Mouse (Mus musculus) limb, embryonic 15.5 days (tissue): ENCODE results near the gene Lrmda. TPM values are rescaled to one million over a fixed set of nuclear protein-coding genes. Genes with fewer than 3 reads are reported as not detected.

Experiments used
- ATAC-seq: fragments of 200-750 bp; cut with Nextera tagmentation; 2 replicates; pipeline ENCODE4 v1.8.0; 2017; ENCODE audit warnings: low read depth, moderate TSS enrichment; ENCODE audit not compliant: insufficient number of reproducible peaks, low FRiP score, low TSS enrichment
- H3K27ac ChIP-seq: fragments of 300-500 bp; sonication (generic); 2 replicates; pipeline ENCODE4 v1.5.1; 2015; ENCODE audit warnings: moderate library complexity, mild to moderate bottlenecking, inconsistent platforms
- H3K27me3 ChIP-seq: fragments of 300-500 bp; sonication (generic); 2 replicates; pipeline ENCODE4 v1.6.1; 2015; ENCODE audit warnings: inconsistent platforms
- H3K36me3 ChIP-seq: fragments of 300-500 bp; sonication (generic); 2 replicates; pipeline ENCODE4 v1.6.1; 2015; ENCODE audit warnings: inconsistent platforms
- H3K4me1 ChIP-seq: fragments of 300-500 bp; sonication (generic); 2 replicates; pipeline ENCODE4 v1.6.1; 2015; ENCODE audit warnings: inconsistent platforms
- H3K4me2 ChIP-seq: fragments of 300-500 bp; sonication (generic); 2 replicates; pipeline ENCODE4 v1.6.1; 2015; ENCODE audit warnings: mild to moderate bottlenecking, inconsistent platforms
- H3K4me3 ChIP-seq: fragments of 300-500 bp; sonication (generic); 2 replicates; pipeline ENCODE4 v1.5.1; 2015; ENCODE audit warnings: mild to moderate bottlenecking, inconsistent platforms
- H3K9ac ChIP-seq: fragments of 300-500 bp; sonication (generic); 2 replicates; pipeline ENCODE4 v1.6.1; 2015; ENCODE audit warnings: inconsistent platforms
- H3K9me3 ChIP-seq: fragments of 300-500 bp; sonication (generic); 2 replicates; pipeline ENCODE4 v1.6.1; 2016; ENCODE audit warnings: inconsistent platforms
- WGBS: fragments of 180-500 bp; shearing (Covaris S2); methylation state at CpG from one replicate; pipeline ENCODE4 v1.1.7; 2015; 5-methylcytosine and 5-hydroxymethylcytosine counted together
- polyA plus RNA-seq: library from polyadenylated mRNA; unstranded; fragments of >200 nt; fragmentation: Nextera tagmentation; extraction: Ambion mirVana; gene quantifications from 2 replicates; pipeline ENCODE4 v1.2.1, GENCODE M21; 2015

The Lrmda gene
- polyA plus RNA-seq, 1 experiment from 2014 or later: 0.17 TPM

DNA sequence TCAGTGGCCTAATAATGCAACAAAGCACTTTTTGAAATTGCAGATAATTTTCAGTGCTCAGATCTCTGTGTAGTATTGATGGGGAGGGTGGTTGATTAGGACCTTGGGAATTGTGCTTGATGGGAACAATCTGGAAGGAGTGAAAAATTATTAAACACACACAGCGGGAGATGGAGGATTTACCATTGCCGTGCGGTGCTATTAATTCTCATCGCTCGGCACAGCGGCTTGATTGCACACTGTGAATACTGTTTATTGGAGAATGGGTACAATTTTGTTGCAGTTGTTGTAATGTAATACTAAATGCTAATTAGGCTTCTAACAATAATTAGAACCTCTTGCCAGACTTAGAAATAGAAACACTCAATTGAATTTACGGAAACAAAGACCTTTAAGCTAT, 262.1 kb downstream of the Lrmda start:
- Histone ChIP-seq H3K9me3 (no peaks in the 10 kb centered on the region), H3K4me2 (no peak overlapping the region), H3K9ac (no peak overlapping the region), H3K27ac (no peak overlapping the region), H3K4me3 (no peak overlapping the region), H3K36me3 (no peaks in the 10 kb centered on the region), H3K4me1 (peaks cover 15% of the 10 kb centered on the region; the same call in 1 of the 2 replicates), H3K27me3 (no peaks in the 10 kb centered on the region; the same call in 1 of the 2 replicates)
- no peak for ATAC-seq
- WGBS: 50% methylated on average over 7 of the region's 7 CpGs

DNA sequence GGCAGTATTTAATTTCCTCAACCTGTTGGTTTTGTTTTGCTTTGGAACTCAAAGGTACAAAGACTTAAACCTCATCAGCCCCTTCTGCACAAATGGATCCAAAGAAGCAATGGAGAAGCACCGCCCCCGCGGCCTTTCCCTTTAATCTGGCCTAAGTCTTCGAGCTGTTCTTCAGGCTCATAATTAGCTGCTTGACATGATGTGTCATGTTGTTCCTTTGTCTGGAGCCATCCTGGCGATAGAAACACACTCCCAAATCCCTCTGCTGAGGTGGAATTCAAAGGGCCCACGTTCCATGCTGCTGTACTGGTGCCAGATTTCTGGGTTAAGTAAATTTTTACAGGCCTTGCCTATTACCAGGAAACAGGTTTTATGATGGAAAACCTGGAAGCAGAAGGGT, 263.3 kb downstream of the Lrmda start:
- H3K9me3 ChIP-seq: no peaks in the 10 kb centered on the region
- H3K4me2 ChIP-seq: no peak overlapping the region
- H3K27me3 ChIP-seq: no peaks in the 10 kb centered on the region; the same call in 1 of the 2 replicates
- WGBS: 34% methylated on average over 6 of the region's 6 CpGs
- no peak overlapping the region for H3K27ac ChIP-seq
- no peak overlapping the region for H3K4me3 ChIP-seq
- no peak overlapping the region for H3K9ac ChIP-seq
- ATAC-seq: no peak
- H3K4me1 ChIP-seq: peaks cover 16% of the 10 kb centered on the region; the same call in 1 of the 2 replicates
- H3K36me3 ChIP-seq: no peaks in the 10 kb centered on the region

DNA sequence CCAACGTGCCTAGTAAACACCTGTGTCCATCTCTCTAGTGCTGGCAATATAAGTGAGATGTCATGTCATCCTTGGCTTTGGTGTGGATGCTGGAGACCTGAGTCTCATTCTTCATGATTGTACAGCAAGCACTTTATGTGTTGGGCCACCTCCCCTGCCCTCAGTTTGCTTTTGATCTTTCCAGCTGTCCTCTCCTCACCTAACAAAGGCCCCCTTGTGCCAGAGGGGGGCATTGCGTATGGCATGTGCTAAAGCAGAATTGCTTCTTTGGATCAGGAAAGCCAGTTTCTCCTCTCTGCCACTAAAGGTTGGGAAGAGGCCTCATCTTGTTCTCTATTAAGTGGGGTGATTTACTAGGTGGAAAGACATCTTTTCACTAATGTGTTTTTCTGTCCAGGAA, 264.2 kb downstream of the Lrmda start:
- 79% methylated on average over 2 of the region's 2 CpGs for WGBS
- H3K36me3 ChIP-seq: no peaks in the 10 kb centered on the region
- H3K4me1 ChIP-seq: peaks cover 18% of the 10 kb centered on the region; the same call in 1 of the 2 replicates
- no peak for ATAC-seq
- H3K27me3 ChIP-seq: no peaks in the 10 kb centered on the region
- no peak overlapping the region for H3K9ac ChIP-seq
- H3K9me3 ChIP-seq: no peaks in the 10 kb centered on the region
- H3K27ac ChIP-seq: no peak overlapping the region
- no peak overlapping the region for H3K4me3 ChIP-seq
- no peak overlapping the region for H3K4me2 ChIP-seq

DNA sequence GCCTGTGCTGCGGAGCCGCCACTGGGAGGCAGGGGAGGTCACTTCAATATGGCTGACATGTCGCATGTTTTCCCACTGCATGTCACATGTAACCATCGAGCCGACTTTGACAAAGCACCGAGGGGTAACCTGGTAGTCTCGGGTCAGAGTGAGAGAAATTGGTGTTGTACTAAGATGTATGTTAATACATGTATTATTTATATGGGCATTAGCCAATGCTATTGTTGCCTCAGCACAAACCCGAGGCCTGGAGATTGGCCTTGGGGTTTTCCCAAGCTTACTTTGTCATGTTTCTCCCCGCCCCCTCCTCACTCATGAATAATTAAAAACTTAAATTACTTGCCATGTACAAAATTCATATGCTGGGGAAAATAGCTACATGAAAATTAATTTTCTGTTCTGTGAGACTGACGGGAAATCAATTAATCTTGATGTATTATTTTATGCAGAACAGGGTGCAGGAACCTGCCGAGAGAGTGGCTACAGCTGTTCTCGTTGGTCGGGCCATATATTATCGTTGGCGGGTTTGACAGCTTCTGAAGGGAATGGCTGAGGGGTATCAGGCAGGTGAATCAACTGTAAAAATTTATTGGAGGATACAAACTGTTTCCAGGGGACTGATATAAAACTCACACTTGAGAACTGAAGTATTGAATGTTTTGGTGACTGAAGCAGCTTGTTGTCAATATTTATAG, 265.5 kb downstream of the Lrmda start:
- H3K9ac ChIP-seq: no peak overlapping the region
- no peaks in the 10 kb centered on the region for H3K36me3 ChIP-seq
- no peak for ATAC-seq
- H3K9me3 ChIP-seq: no peaks in the 10 kb centered on the region
- H3K27ac ChIP-seq: no peak overlapping the region
- H3K27me3 ChIP-seq: no peaks in the 10 kb centered on the region
- H3K4me2 ChIP-seq: no peak overlapping the region
- no peak overlapping the region for H3K4me3 ChIP-seq
- peaks cover 25% of the 10 kb centered on the region for H3K4me1 ChIP-seq
- WGBS: 70% methylated on average over 15 of the region's 15 CpGs

DNA sequence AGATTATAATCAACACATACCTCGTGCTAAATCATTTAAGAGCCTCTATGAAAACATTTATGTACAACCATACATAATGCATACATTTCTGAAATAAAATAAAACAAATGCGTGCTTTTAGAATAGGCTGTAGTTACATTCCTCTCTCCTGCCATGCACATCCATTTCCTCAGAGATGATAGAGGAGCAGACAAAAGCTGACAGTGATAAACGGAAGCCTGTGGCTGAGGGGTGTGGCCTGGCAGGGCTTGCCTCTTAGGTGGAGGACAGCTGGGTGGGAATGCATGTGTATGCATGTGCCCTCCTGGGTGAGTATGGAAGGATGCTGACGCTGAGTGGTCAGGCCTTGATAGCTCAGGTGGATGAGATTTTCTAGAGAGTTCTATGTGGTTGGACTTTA, 266.3 kb downstream of the Lrmda start:
- no peaks in the 10 kb centered on the region for H3K36me3 ChIP-seq
- WGBS: 50% methylated on average over 4 of the region's 4 CpGs
- no peak for ATAC-seq
- H3K9ac ChIP-seq: no peak overlapping the region
- no peaks in the 10 kb centered on the region for H3K27me3 ChIP-seq
- H3K9me3 ChIP-seq: no peaks in the 10 kb centered on the region
- H3K27ac ChIP-seq: no peak overlapping the region
- peaks cover 25% of the 10 kb centered on the region for H3K4me1 ChIP-seq
- no peak overlapping the region for H3K4me2 ChIP-seq
- no peak overlapping the region for H3K4me3 ChIP-seq

DNA sequence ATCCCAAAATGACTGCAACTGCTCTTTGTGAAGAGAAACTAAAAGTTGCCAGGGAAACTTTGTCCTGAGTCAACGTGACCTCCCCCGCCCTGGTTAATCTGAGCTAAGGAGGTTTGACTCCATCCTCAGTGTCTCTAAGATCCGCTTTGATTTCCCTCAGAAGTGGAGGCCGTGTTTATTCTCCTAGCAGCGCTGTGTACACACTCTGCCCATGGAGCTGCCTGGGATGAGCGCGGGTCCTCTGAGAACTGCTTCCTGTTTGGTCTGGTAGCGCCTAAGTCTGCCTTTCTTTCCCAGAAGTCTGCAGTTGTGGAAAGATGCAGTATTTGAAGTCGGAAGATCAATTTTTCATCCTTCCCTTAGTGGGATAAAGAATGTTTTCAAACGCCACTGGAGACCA, 268.7 kb downstream of the Lrmda start:
- H3K4me1 ChIP-seq: peaks cover 15% of the 10 kb centered on the region
- no peak overlapping the region for H3K4me2 ChIP-seq
- H3K4me3 ChIP-seq: no peak overlapping the region
- no peak overlapping the region for H3K27ac ChIP-seq
- no peak overlapping the region for H3K9ac ChIP-seq
- no peaks in the 10 kb centered on the region for H3K36me3 ChIP-seq
- ATAC-seq: no peak
- H3K27me3 ChIP-seq: no peaks in the 10 kb centered on the region
- H3K9me3 ChIP-seq: no peaks in the 10 kb centered on the region
- WGBS: 62% methylated on average over 10 of the region's 10 CpGs

DNA sequence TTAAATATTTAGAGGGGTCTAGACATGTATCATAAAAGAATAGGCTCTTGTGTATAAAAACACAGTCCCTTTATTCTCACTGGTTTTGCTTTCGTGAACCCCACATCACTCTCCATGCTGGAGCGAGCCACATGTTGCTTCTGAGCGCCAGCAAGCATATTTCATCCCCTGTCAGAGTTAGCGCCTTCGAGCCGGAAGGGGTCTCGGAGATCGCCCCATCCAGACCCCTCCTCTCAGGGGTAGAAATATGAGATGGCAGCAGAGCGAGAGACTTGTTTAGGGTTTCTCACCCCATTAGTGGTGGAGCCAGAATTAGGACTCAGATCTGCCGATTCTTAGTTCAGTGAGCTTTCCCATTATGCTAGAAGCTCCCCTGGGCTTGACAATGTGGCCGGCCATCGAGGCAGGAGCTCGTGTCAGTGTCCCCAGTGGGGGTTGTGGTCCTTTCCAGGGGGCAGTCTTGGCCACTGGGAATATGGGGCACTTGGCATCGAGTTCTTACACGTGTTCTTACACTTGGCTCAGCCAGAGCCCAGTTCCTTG, 269.9 kb downstream of the Lrmda start:
- no peaks in the 10 kb centered on the region for H3K9me3 ChIP-seq
- ATAC-seq: no peak
- no peak overlapping the region for H3K27ac ChIP-seq
- no peaks in the 10 kb centered on the region for H3K27me3 ChIP-seq
- 24% methylated on average over 15 of the region's 15 CpGs for WGBS
- no peaks in the 10 kb centered on the region for H3K36me3 ChIP-seq
- H3K4me1 ChIP-seq: peaks cover 9% of the 10 kb centered on the region
- H3K9ac ChIP-seq: no peak overlapping the region
- H3K4me3 ChIP-seq: no peak overlapping the region
- H3K4me2 ChIP-seq: no peak overlapping the region; the same call in 1 of the 2 replicates

DNA sequence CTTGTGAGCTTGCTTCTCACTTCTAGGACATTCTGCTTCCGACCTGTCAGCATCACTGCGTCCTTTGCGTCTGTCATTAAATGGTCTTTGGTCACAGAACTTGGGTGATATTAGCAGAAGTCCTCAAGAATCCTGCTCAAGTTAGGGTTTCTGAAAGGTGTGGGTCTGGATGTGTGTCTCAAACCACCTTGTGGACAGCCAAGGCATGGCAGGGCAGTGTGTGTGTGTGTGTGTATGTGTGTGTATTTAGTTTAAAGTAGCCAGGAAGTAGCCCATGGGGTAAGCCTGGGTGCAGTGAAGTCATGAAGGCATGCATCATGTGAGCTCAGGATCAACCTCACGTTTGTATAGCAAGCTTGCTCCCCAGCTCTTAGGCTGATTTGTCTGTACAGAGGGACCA, 274.9 kb downstream of the Lrmda start:
- H3K9me3 ChIP-seq: no peaks in the 10 kb centered on the region
- peaks cover 6% of the 10 kb centered on the region for H3K4me1 ChIP-seq
- no peak for ATAC-seq
- no peak overlapping the region for H3K4me3 ChIP-seq
- no peak overlapping the region for H3K27ac ChIP-seq
- 82% methylated on average over 4 of the region's 4 CpGs for WGBS
- H3K36me3 ChIP-seq: no peaks in the 10 kb centered on the region
- no peak overlapping the region for H3K4me2 ChIP-seq
- H3K9ac ChIP-seq: no peak overlapping the region
- H3K27me3 ChIP-seq: no peaks in the 10 kb centered on the region

DNA sequence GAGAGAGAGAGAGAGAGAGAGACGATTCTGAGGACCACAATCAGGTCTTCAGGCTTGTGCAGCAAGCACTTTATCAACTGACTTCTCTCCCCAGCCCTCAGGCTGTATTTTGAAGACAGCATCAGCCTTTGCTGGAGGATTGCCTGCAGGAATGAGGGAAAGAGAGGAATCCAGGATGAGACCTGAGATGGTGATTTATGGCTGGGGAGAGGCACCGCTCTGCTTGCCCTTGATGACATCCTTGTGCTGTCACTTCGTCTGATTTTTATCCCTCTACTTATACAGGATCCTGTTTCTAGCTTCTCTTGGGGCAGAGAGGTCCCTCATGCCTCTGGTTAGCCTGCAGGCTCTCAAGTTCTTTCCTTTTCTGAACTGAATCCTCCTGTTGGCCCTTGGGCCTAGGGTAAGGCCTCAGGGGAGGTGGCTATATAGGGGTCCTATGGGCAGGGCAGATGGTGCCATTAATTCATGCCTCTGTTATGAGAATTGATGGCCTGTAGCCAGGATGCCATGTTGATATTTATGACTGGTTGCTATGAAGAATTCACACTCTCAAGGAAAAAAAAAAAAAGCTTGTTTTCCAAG, 277.2 kb downstream of the Lrmda start:
- Histone ChIP-seq H3K4me1 (no peaks in the 10 kb centered on the region), H3K27ac (no peak overlapping the region), H3K36me3 (no peaks in the 10 kb centered on the region), H3K4me2 (no peak overlapping the region), H3K9ac (no peak overlapping the region), H3K4me3 (no peak overlapping the region), H3K27me3 (no peaks in the 10 kb centered on the region), H3K9me3 (no peaks in the 10 kb centered on the region)
- ATAC-seq: no peak
- 38% methylated on average over 3 of the region's 3 CpGs for WGBS

DNA sequence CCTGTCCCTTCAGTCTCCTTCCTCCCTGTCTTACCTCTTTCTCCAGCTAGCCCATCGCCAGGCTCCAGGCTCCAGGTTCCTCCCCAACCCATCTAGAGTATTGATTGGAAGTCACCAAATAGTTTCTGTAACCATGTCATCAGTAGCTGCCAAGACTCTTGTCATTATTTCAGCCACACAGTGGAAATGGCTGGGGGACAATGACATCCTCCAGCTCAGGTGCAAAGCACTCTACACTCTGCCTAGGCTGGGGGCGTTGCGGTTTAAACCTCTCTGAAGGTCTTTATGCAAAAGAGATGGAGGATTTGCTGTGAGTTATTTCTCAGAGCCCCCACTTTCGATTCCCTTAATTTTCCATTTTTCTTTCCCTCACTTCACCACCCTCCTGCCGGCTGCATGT, 287.2 kb downstream of the Lrmda start:
- H3K4me3 ChIP-seq: no peak overlapping the region
- no peak overlapping the region for H3K9ac ChIP-seq
- H3K27me3 ChIP-seq: no peaks in the 10 kb centered on the region
- H3K27ac ChIP-seq: no peak overlapping the region
- WGBS: 62% methylated on average over 5 of the region's 5 CpGs
- no peaks in the 10 kb centered on the region for H3K36me3 ChIP-seq
- H3K4me1 ChIP-seq: no peaks in the 10 kb centered on the region
- no peak overlapping the region for H3K4me2 ChIP-seq
- ATAC-seq: no peak
- H3K9me3 ChIP-seq: no peaks in the 10 kb centered on the region

DNA sequence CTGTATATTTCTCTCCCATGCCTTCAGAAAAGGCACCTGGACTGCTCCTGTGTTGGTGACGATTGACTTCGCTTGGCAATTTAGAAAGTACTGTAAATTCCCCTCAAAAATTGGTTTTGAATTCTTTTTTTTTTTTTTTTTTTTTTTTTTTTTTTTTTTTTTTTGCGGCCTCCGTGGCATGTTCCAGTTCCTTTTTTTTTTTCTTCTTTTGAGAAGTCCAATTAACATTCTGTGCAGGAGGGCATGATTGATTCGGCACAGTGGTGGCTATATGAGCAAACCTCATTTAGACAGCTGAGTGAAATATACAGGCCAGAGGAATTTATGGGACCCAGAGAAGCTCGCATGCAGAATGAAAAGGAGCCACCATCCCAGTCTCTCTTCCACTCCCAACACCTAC, 288.5 kb downstream of the Lrmda start:
- no peak overlapping the region for H3K27ac ChIP-seq
- H3K9me3 ChIP-seq: no peaks in the 10 kb centered on the region
- ATAC-seq: no peak
- H3K27me3 ChIP-seq: no peaks in the 10 kb centered on the region
- H3K4me1 ChIP-seq: no peaks in the 10 kb centered on the region
- 35% methylated on average over 6 of the region's 6 CpGs for WGBS
- H3K4me3 ChIP-seq: no peak overlapping the region
- H3K9ac ChIP-seq: no peak overlapping the region
- no peaks in the 10 kb centered on the region for H3K36me3 ChIP-seq
- no peak overlapping the region for H3K4me2 ChIP-seq

DNA sequence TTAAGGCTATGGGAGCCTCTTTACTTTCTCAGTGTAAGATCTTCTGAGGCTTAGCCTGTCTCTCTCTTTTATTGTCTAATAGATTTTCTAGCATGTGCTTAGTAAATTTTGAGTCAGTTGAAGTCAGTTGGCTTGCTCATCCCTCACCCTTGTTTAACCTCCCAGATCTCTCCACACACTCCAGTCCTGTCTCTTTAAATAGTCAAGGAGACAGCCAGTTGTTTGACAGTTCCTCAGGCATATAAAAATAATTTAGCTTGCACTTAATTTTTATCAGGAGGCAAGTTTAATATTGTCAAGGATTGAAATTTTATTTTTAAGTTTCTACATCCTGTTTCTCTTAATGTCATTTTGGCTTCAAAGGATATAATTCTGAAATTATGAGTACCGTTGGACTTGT, 303.5 kb downstream of the Lrmda start:
- Histone ChIP-seq H3K4me1 (no peaks in the 10 kb centered on the region), H3K36me3 (no peaks in the 10 kb centered on the region), H3K27ac (no peak overlapping the region), H3K4me3 (no peak overlapping the region), H3K9me3 (no peaks in the 10 kb centered on the region), H3K9ac (no peak overlapping the region), H3K4me2 (no peak overlapping the region), H3K27me3 (no peaks in the 10 kb centered on the region)
- WGBS: 48% methylated on average over 1 of the region's 1 CpGs
- ATAC-seq: no peak
